Mouse (Mus musculus) neutrophil, adult 83 days (primary cell): ENCODE data around the gene Gm6902. TPM values are rescaled to one million over a fixed set of nuclear protein-coding genes. Genes with fewer than 3 reads are reported as not detected.

Source experiments
- total RNA-seq, 2 experiments: library from RNA; stranded (reverse); gene quantifications; one replicate each; pipeline ENCODE4 v1.2.4; 2023

The Gm6902 gene
- total RNA-seq: not detected

DNA sequence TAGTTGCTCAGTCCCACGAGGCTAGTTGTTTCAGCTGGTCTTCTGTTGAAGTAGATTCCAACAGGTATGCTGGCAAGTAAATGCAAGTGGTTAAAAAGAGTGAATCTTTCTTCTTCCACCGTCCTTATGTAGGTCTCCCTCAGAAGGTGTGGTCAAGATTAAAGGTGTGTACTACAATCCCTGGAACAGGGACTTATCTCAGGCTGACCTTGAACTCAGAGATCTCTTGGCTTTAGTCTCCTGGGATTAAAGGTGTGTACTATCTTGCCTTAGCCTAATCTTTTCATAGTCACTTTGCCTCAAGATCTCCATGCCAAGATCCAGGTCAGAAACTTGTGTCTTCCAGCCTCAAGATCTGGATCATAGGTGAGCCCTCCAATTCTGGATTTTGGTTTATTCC is at the start of gene Gm6902:
TSS of gene Gm6902 (minus strand) at position 101 of the 400 bp plus-strand sequence.

DNA sequence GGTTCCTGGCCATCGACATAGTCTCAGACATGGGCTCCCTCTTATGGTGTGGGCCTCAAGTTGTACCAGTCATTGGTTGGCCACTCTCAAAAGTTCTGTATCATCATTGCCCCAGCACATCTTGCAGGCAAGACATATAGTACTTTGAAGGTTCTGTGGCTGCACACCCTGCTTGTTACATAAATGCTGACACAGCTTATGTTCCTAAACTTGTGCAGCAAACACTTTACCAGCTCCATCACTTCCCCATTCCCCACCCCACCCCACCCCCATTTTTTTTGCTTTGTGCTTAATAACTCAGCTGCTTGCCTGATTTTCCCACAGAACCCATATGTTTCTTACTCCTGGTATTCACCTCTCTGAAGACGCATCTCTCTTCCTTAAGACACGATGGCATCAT is 22.2 kb upstream of the Gm6902 start, which contains the start of gene Nlrp4e:
TSS of gene Nlrp4e (plus strand) at position 301 of the 400 bp plus-strand sequence.

GRCm38 (mm10) chr7:23251582-23251981 is 27.1 kb downstream of the Gm6902 start, which contains the start of gene Vmn1r166:
TSS of gene Vmn1r166 (minus strand) at chr7:23251682.

Other genes with a start within 250 kb of the Gm6902 start
- not detected for gene Vmn1r163, start 223.4 kb downstream of the Gm6902 start, total RNA-seq
- not detected for gene Gm8720, start 211.4 kb downstream of the Gm6902 start, total RNA-seq
- not detected for gene Gm10662, start 134.4 kb downstream of the Gm6902 start, total RNA-seq
- gene Vmn1r165, start 61.6 kb downstream of the Gm6902 start, total RNA-seq: not detected
- gene Vmn1r166, start 27.2 kb downstream of the Gm6902 start, total RNA-seq: not detected
- not detected for gene Nlrp4e, start 22.3 kb upstream of the Gm6902 start, total RNA-seq
- gene Nlrp5, start 107.0 kb upstream of the Gm6902 start, total RNA-seq: not detected
- gene Vmn1r167, start 228.3 kb upstream of the Gm6902 start, total RNA-seq: not detected